9 mouse cellular contexts compared by ENCODE assay signal in the genomic region with DNA sequence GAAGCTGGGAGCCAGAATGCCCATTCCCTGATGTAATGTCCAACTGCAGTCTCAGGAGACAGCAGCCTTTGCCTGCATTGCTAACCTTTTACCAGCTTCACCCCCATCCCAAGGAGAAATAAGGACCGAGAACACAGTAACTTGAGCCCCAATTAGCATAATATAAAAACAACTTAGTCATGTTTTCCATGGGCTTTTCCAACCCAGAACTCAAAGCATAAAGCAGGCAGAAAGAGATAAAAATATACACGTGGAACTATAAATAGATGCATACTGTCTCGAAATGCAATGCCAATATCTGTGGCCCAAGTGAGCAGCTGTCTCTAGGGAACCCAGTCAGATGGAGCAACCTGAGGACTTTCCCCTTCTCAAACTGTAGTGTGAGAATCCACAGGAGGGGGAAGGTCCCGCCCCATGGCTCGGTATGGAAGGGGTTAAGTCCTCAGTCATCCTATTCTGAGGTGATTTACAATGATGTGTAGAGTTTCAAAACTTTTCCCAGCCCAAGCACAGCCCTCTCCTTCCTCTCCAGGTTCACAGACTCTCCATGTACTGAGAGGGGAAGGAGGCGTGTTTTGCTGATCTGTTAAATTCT. TPM values are rescaled to one million over a fixed set of nuclear protein-coding genes. Genes with fewer than 3 reads are reported as not detected.
DNase-seq lines count a peak whose midpoint lies in the region; ATAC-seq and TF ChIP-seq lines count a peak whose summit lies in the region.
"Had no signal": no experiment of that assay in that cellular context is flagged by ENCODE, and none has a peak within 500 bp of the region (broad histone marks: within the 10 kb centered on the region; RNA-seq: fewer than 3 reads in every experiment).

A gene (plus strand): TSS at position 266 of the 595 bp plus-strand sequence.

- WGBS in kidney, embryonic 14.5 days = 9% methylated on average over 6 of the region's 6 CpGs
- WGBS in forebrain, embryonic 16.5 days = 23% methylated on average over 6 of the region's 6 CpGs
- WGBS in liver, postnatal 0 days (ENCODE audit: insufficient replicate concordance) = 19% methylated on average over 6 of the region's 6 CpGs

- no peak for DNase-seq in kidney, adult 8-10 months
- no peak for DNase-seq in adrenal gland, adult 8-10 months
- peak; percentile 61 for DNase-seq in heart, postnatal 4 days
- DNase-seq in liver, postnatal 0 days = no peak
- no peak for DNase-seq in cerebellum, postnatal 10 days

- no peaks in the 10 kb centered on the region for H3K27me3 ChIP-seq in kidney, embryonic 14.5 days (ENCODE audit: control insufficient read depth, insufficient read depth, low read length)
- H3K27me3 ChIP-seq in forebrain, embryonic 16.5 days (replicated peaks; ENCODE audit: control insufficient read depth, insufficient read depth, low read length) = no peaks in the 10 kb centered on the region
- no peaks in the 10 kb centered on the region for H3K27me3 ChIP-seq in liver, postnatal 0 days (ENCODE audit: insufficient read depth, low read length)

- H3K9ac ChIP-seq in kidney, embryonic 14.5 days (ENCODE audit: low read depth, low read length) = peak within 1 kb of the TSS; percentile 61
- peak within 1 kb of the TSS; percentile 61 for H3K9ac ChIP-seq in forebrain, embryonic 16.5 days (replicated peaks; ENCODE audit: low read depth, low read length)
- H3K9ac ChIP-seq in liver, postnatal 0 days (replicated peaks) = 0 out of 2 replicates have a peak within 1 kb of the TSS, but pooled peaks have one; percentile 41

- no peaks in the 10 kb centered on the region for H3K9me3 ChIP-seq in kidney, embryonic 14.5 days (ENCODE audit: control insufficient read depth, low read length)
- no peaks in the 10 kb centered on the region for H3K9me3 ChIP-seq in forebrain, embryonic 16.5 days (ENCODE audit: control insufficient read depth, low read length)
- no peaks in the 10 kb centered on the region for H3K9me3 ChIP-seq in liver, postnatal 0 days (ENCODE audit: low read length)

- no peak for TF ChIP-seq EP300 in liver, postnatal 0 days (IDR thresholded peaks at IDR 0.05; ENCODE audit: low read depth)

- TF ChIP-seq CTCF in liver, postnatal 0 days (IDR thresholded peaks at IDR 0.05; ENCODE audit: low read depth) = no peak

- no peaks in the 10 kb centered on the region for H3K36me3 ChIP-seq in kidney, embryonic 14.5 days (ENCODE audit: control insufficient read depth, insufficient read depth, low read length)
- H3K36me3 ChIP-seq in forebrain, embryonic 16.5 days (ENCODE audit: control insufficient read depth, insufficient read depth) = no peaks in the 10 kb centered on the region
- H3K36me3 ChIP-seq in liver, postnatal 0 days (replicated peaks; ENCODE audit: insufficient read depth, low read length) = no peaks in the 10 kb centered on the region

- peak within 1 kb of the TSS; percentile 49 for H3K4me2 ChIP-seq in kidney, embryonic 14.5 days (replicated peaks; ENCODE audit: low read depth, low read length)
- H3K4me2 ChIP-seq in forebrain, embryonic 16.5 days (ENCODE audit: low read length) = peak within 1 kb of the TSS; percentile 59
- H3K4me2 ChIP-seq in liver, postnatal 0 days (ENCODE audit: low read depth, low read length) = peak within 1 kb of the TSS; percentile 56

- H3K27ac ChIP-seq in kidney, embryonic 14.5 days (ENCODE audit: low read depth, low read length) = peak within 1 kb of the TSS; percentile 70
- H3K27ac ChIP-seq in forebrain, embryonic 16.5 days (ENCODE audit: low read length) = peak within 1 kb of the TSS; percentile 47; the same call in 1 of the 2 replicates
- H3K27ac ChIP-seq in liver, postnatal 0 days (ENCODE audit: low read depth) = no peak within 1 kb of the TSS
- H3K27ac ChIP-seq: macrophage had no signal

- H3K4me3 ChIP-seq in kidney, embryonic 14.5 days (ENCODE audit: low read length) = peak within 1 kb of the TSS; percentile 50
- peak within 1 kb of the TSS; percentile 40 for H3K4me3 ChIP-seq in forebrain, embryonic 16.5 days (replicated peaks; ENCODE audit: low read length)
- peak within 1 kb of the TSS; percentile 29 for H3K4me3 ChIP-seq in liver, postnatal 0 days (ENCODE audit: low read depth, low read length)

- peaks cover 16% of the 10 kb centered on the region for H3K4me1 ChIP-seq in kidney, embryonic 14.5 days (ENCODE audit: control insufficient read depth, insufficient read depth, low read length)
- peaks cover 19% of the 10 kb centered on the region for H3K4me1 ChIP-seq in forebrain, embryonic 16.5 days (replicated peaks; ENCODE audit: control insufficient read depth, insufficient read depth, low read length)
- no peaks in the 10 kb centered on the region for H3K4me1 ChIP-seq in liver, postnatal 0 days (ENCODE audit: insufficient read depth)

- ATAC-seq in kidney, embryonic 14.5 days (ENCODE audit: low FRiP score, low TSS enrichment) = peak; percentile 79
- peak; percentile 16; the same call in 1 of the 2 replicates for ATAC-seq in forebrain, embryonic 16.5 days
- ATAC-seq in liver, postnatal 0 days = no peak
- no peak for ATAC-seq in cerebellum, adult (ENCODE audit: insufficient number of reproducible peaks, low FRiP score, low TSS enrichment)

RNA-seq across cellular contexts. Expression of the gene that starts here (rescaled TPM):
- polyA plus RNA-seq in kidney, embryonic 14.5 days (2014; fragmentation: Nextera tagmentation; extraction: Ambion mirVana) = 60.1 and 78.5 TPM in 2 replicates
- total RNA-seq in adrenal gland, adult 8-10 months (2022) = 100 to 1,000 TPM in 1 of 4 experiments, 10 to 100 TPM in 3; 27.8 to 133 (median 47.9) TPM
- polyA plus RNA-seq in forebrain, embryonic 16.5 days (2015; fragmentation: Nextera tagmentation; extraction: Ambion mirVana) = 19.6 and 32.8 TPM in 2 replicates
- 10 to 100 TPM; 90.3 to 96.3 TPM for total RNA-seq in heart, postnatal 4 days (2021)
- polyA plus RNA-seq in liver, postnatal 0 days (2015; fragmentation: Nextera tagmentation; extraction: Ambion mirVana) = 21.0 and 27.2 TPM in 2 replicates

Comparison
In these comparisons a context has a peak if more than half of its experiments do, and no peak if none do; other contexts are left out.
1. ATAC-seq: peak in kidney, embryonic 14.5 days (single experiment) and forebrain, embryonic 16.5 days (single experiment); none in liver, postnatal 0 days (single experiment) and cerebellum, adult (single experiment).
2. Peak in every context shown above with its lines, with median percentiles within 50 percentile points of each other: H3K4me2 ChIP-seq, H3K4me3 ChIP-seq and H3K9ac ChIP-seq.